Mouse (Mus musculus) forebrain, embryonic 11.5 days (tissue): ENCODE data around the gene Ccr7. TPM values are rescaled to one million over a fixed set of nuclear protein-coding genes. Genes with fewer than 3 reads are reported as not detected.

ENCODE experiments used
- ATAC-seq: fragments of 200-750 bp; cut with Nextera tagmentation; replicated peaks from 2 replicates; pipeline ENCODE4 v1.8.0; 2017; ENCODE audit warnings: moderate TSS enrichment; ENCODE audit not compliant: low FRiP score
- DNase-seq: peaks from one replicate; pipeline ENCODE4 v3.0.0-alpha.2; 2017; ENCODE audit warnings: low spot score
- H3K27ac ChIP-seq: fragments of 300-500 bp; sonication (generic); 2 replicates; pipeline ENCODE4 v1.5.1; 2014; ENCODE audit warnings: low read depth, low read length
- H3K27me3 ChIP-seq: fragments of 300-500 bp; sonication (generic); 2 replicates; pipeline ENCODE4 v1.6.1; 2014; ENCODE audit warnings: mild to moderate bottlenecking, low read length, mixed read lengths; ENCODE audit not compliant: control insufficient read depth, insufficient read depth
- H3K36me3 ChIP-seq: fragments of 300-500 bp; sonication (generic); 2 replicates; pipeline ENCODE4 v1.6.1; 2014; ENCODE audit warnings: mild to moderate bottlenecking, low read length, moderate library complexity, mixed read lengths; ENCODE audit not compliant: control insufficient read depth, insufficient read depth
- H3K4me1 ChIP-seq: fragments of 300-500 bp; sonication (generic); replicated peaks from 2 replicates; pipeline ENCODE4 v1.6.1; 2014; ENCODE audit warnings: low read length, mixed read lengths; ENCODE audit not compliant: control insufficient read depth, insufficient read depth
- H3K4me2 ChIP-seq: fragments of 300-500 bp; sonication (generic); 2 replicates; pipeline ENCODE4 v1.6.1; 2014; ENCODE audit warnings: low read depth, mild to moderate bottlenecking, low read length, moderate library complexity, mixed read lengths; ENCODE audit not compliant: severe bottlenecking
- H3K4me3 ChIP-seq: fragments of 300-500 bp; sonication (generic); 2 replicates; pipeline ENCODE4 v1.5.1; 2014; ENCODE audit warnings: low read depth, low read length
- H3K9ac ChIP-seq: fragments of 300-500 bp; sonication (generic); 2 replicates; pipeline ENCODE4 v1.6.1; 2014; ENCODE audit warnings: low read length
- H3K9me3 ChIP-seq: fragments of 300-500 bp; sonication (generic); 2 replicates; pipeline ENCODE4 v1.6.1; 2016; ENCODE audit warnings: low read length, mixed read lengths; ENCODE audit not compliant: control insufficient read depth
- WGBS: fragments of 180-500 bp; shearing (Covaris S2); extraction: QIAGEN DNeasy Blood & Tissue Kit; methylation state at CpG from one replicate; pipeline ENCODE4 v1.1.7; 2014; 5-methylcytosine and 5-hydroxymethylcytosine counted together
- polyA plus RNA-seq: library from polyadenylated mRNA; unstranded; fragments of >200 nt; fragmentation: Nextera tagmentation; extraction: Ambion mirVana; gene quantifications from 2 replicates; pipeline ENCODE4 v1.2.1, GENCODE M21; 2014

Gene Ccr7
- polyA plus RNA-seq, 1 experiment from 2014 or later: 0.31 TPM

GRCm38 (mm10) chr11:99108296-99108695, 46.6 kb downstream of the Ccr7 start:
- Histone ChIP-seq H3K27ac (no peak overlapping the region), H3K27me3 (no peaks in the 10 kb centered on the region), H3K4me3 (no peak overlapping the region), H3K36me3 (no peaks in the 10 kb centered on the region), H3K4me1 (peaks cover 5% of the 10 kb centered on the region; the same call in 1 of the 2 replicates), H3K9me3 (no peaks in the 10 kb centered on the region; the same call in 1 of the 2 replicates), H3K9ac (no peak overlapping the region), H3K4me2 (no peak overlapping the region)
- 74% methylated on average over 3 of the region's 3 CpGs for WGBS
- DNase-seq (no peak), ATAC-seq (no peak)

GRCm38 (mm10) chr11:99105981-99106726, 48.7 kb downstream of the Ccr7 start:
- no peak for DNase-seq
- ATAC-seq: no peak
- Histone ChIP-seq H3K4me1 (0 out of 2 replicates have a peak, but pooled peaks cover 3% of the 10 kb centered on the region), H3K4me2 (no peak overlapping the region), H3K36me3 (no peaks in the 10 kb centered on the region), H3K27ac (no peak overlapping the region), H3K9ac (no peak overlapping the region), H3K9me3 (no peaks in the 10 kb centered on the region; the same call in 1 of the 2 replicates), H3K27me3 (no peaks in the 10 kb centered on the region), H3K4me3 (no peak overlapping the region)
- whole genome bisulfite sequencing: 71% methylated on average over 12 of the region's 12 CpGs

- H3K4me1 ChIP-seq: 0 out of 2 replicates have a peak, but pooled peaks cover 3% of the 10 kb centered on the region
- no peaks in the 10 kb centered on the region for H3K27me3 ChIP-seq
- H3K9ac ChIP-seq: no peak overlapping the region
- WGBS: 84% methylated on average over 9 of the region's 9 CpGs
- H3K27ac ChIP-seq: no peak overlapping the region
- no peaks in the 10 kb centered on the region for H3K36me3 ChIP-seq
- no peak overlapping the region for H3K4me3 ChIP-seq
- no peak overlapping the region for H3K4me2 ChIP-seq
- DNase-seq (no peak), ATAC-seq (no peak)
- no peaks in the 10 kb centered on the region for H3K9me3 ChIP-seq
These were observed 50.1 kb downstream of the Ccr7 start for GRCm38 (mm10) chr11:99104609-99105410.

GRCm38 (mm10) chr11:99102575-99103270, 52.2 kb downstream of the Ccr7 start:
- no peak for ATAC-seq
- no peak overlapping the region for H3K4me2 ChIP-seq
- H3K27ac ChIP-seq: no peak overlapping the region
- no peak for DNase-seq
- 0 out of 2 replicates have a peak, but pooled peaks cover 3% of the 10 kb centered on the region for H3K4me1 ChIP-seq
- H3K4me3 ChIP-seq: no peak overlapping the region
- H3K9ac ChIP-seq: no peak overlapping the region
- no peaks in the 10 kb centered on the region for H3K36me3 ChIP-seq
- H3K9me3 ChIP-seq: no peaks in the 10 kb centered on the region
- 83% methylated on average over 9 of the region's 9 CpGs for WGBS
- no peaks in the 10 kb centered on the region for H3K27me3 ChIP-seq

- 0 out of 2 replicates have a peak, but pooled peaks cover 3% of the 10 kb centered on the region for H3K4me1 ChIP-seq
- H3K4me3 ChIP-seq: no peak overlapping the region
- no peaks in the 10 kb centered on the region for H3K9me3 ChIP-seq
- H3K9ac ChIP-seq: no peak overlapping the region
- H3K27me3 ChIP-seq: no peaks in the 10 kb centered on the region
- H3K27ac ChIP-seq: no peak overlapping the region
- 86% methylated on average over 8 of the region's 8 CpGs for WGBS
- DNase-seq (no peak), ATAC-seq (no peak)
- H3K4me2 ChIP-seq: no peak overlapping the region
- H3K36me3 ChIP-seq: no peaks in the 10 kb centered on the region
These were observed 53.2 kb downstream of the Ccr7 start for GRCm38 (mm10) chr11:99101693-99102092.

GRCm38 (mm10) chr11:99100215-99100614, 54.7 kb downstream of the Ccr7 start:
- Histone ChIP-seq H3K4me3 (no peak overlapping the region), H3K9me3 (no peaks in the 10 kb centered on the region), H3K27me3 (no peaks in the 10 kb centered on the region), H3K4me2 (no peak overlapping the region), H3K27ac (no peak overlapping the region), H3K36me3 (no peaks in the 10 kb centered on the region), H3K4me1 (0 out of 2 replicates have a peak, but pooled peaks cover 3% of the 10 kb centered on the region), H3K9ac (no peak overlapping the region)
- no peak for ATAC-seq
- WGBS: 75% methylated on average over 5 of the region's 5 CpGs
- no peak for DNase-seq

- H3K4me1 ChIP-seq: 0 out of 2 replicates have a peak, but pooled peaks cover 3% of the 10 kb centered on the region
- 86% methylated on average over 7 of the region's 7 CpGs for WGBS
- H3K27me3 ChIP-seq: no peaks in the 10 kb centered on the region
- no peak overlapping the region for H3K4me2 ChIP-seq
- H3K4me3 ChIP-seq: no peak overlapping the region
- DNase-seq: no peak
- H3K36me3 ChIP-seq: no peaks in the 10 kb centered on the region
- no peak overlapping the region for H3K27ac ChIP-seq
- no peak for ATAC-seq
- no peaks in the 10 kb centered on the region for H3K9me3 ChIP-seq
- no peak overlapping the region for H3K9ac ChIP-seq
These were observed 55.4 kb downstream of the Ccr7 start for GRCm38 (mm10) chr11:99099516-99099915.

GRCm38 (mm10) chr11:99098924-99099323, 56.0 kb downstream of the Ccr7 start:
- H3K4me3 ChIP-seq: no peak overlapping the region
- H3K27ac ChIP-seq: no peak overlapping the region
- ATAC-seq (no peak), DNase-seq (no peak)
- H3K4me1 ChIP-seq: 0 out of 2 replicates have a peak, but pooled peaks cover 3% of the 10 kb centered on the region
- H3K36me3 ChIP-seq: no peaks in the 10 kb centered on the region
- H3K27me3 ChIP-seq: no peaks in the 10 kb centered on the region
- no peak overlapping the region for H3K9ac ChIP-seq
- no peaks in the 10 kb centered on the region for H3K9me3 ChIP-seq
- H3K4me2 ChIP-seq: no peak overlapping the region
- WGBS: 88% methylated on average over 9 of the region's 9 CpGs
